Mouse (Mus musculus) ES-E14 (cell line): ENCODE measurements around the gene Synpr. TPM values are rescaled to one million over a fixed set of nuclear protein-coding genes. Genes with fewer than 3 reads are reported as not detected.

ENCODE experiments used
- DNase-seq: peaks from one replicate; pipeline ENCODE4 v3.0.0-alpha.2; 2013; ENCODE audit warnings: low read depth, low spot score
- H3K27ac ChIP-seq: 2 replicates; pipeline ENCODE4 v1.5.1; 2012; ENCODE audit warnings: low read depth, mild to moderate bottlenecking, low read length, moderate library complexity, mixed read lengths; ENCODE audit not compliant: poor library complexity, insufficient read depth, severe bottlenecking
- H3K36me3 ChIP-seq: 2 replicates; pipeline ENCODE4 v1.6.1; 2012; ENCODE audit warnings: mild to moderate bottlenecking, low read length, moderate library complexity, mixed read lengths; ENCODE audit not compliant: control insufficient read depth, poor library complexity, insufficient read depth, severe bottlenecking
- H3K4me1 ChIP-seq, 2 experiments: fragments of 150-350 bp in 1 of 2; sonication (generic) in 1 of 2; 2 replicates each; pipeline ENCODE4 v1.6.1; 2012; ENCODE audit warnings: low read length in 2 of 2, mild to moderate bottlenecking in 1 of 2, mixed read lengths in 1 of 2; ENCODE audit not compliant: control insufficient read depth in 2 of 2, insufficient read depth in 2 of 2, poor library complexity in 1 of 2
- H3K4me3 ChIP-seq, 2 experiments: fragments of 150-350 bp in 1 of 2; sonication (generic) in 1 of 2; 2 replicates each; pipeline ENCODE4 v1.5.1; 2012; ENCODE audit warnings: low read length in 2 of 2, low read depth in 1 of 2, mild to moderate bottlenecking in 1 of 2, mixed read lengths in 1 of 2; ENCODE audit not compliant: insufficient read depth in 1 of 2, poor library complexity in 1 of 2, severe bottlenecking in 1 of 2
- H3K9ac ChIP-seq: 2 replicates; pipeline ENCODE4 v1.6.1; 2012; ENCODE audit warnings: low read depth, mild to moderate bottlenecking, low read length, mixed read lengths; ENCODE audit not compliant: poor library complexity, insufficient read depth, severe bottlenecking
- H3K9me3 ChIP-seq: fragments of 150-350 bp; sonication (generic); 2 replicates; pipeline ENCODE4 v1.6.1; 2012; ENCODE audit warnings: low read depth, mild to moderate bottlenecking, low read length; ENCODE audit not compliant: control insufficient read depth, insufficient read depth
- CHD2 ChIP-seq: IDR thresholded peaks from 2 replicates; pipeline ENCODE4 v1.6.1; 2014; ENCODE audit warnings: mild to moderate bottlenecking, low read depth, low read length, inconsistent platforms
- HCFC1 ChIP-seq: IDR thresholded peaks from 2 replicates; pipeline ENCODE4 v1.6.1; 2012; ENCODE audit warnings: low read length, inconsistent platforms, borderline replicate concordance; ENCODE audit not compliant: insufficient read depth
- MAFK ChIP-seq: IDR thresholded peaks from 2 replicates; pipeline ENCODE4 v1.6.1; 2014; ENCODE audit warnings: mild to moderate bottlenecking, low read depth, low read length, inconsistent platforms; ENCODE audit not compliant: insufficient read depth
- ZC3H11A ChIP-seq: IDR thresholded peaks from 2 replicates; pipeline ENCODE4 v1.6.1; 2012; ENCODE audit warnings: low read depth, mild to moderate bottlenecking, inconsistent platforms, low read length, borderline replicate concordance
- ZNF384 ChIP-seq: IDR thresholded peaks from 2 replicates; pipeline ENCODE4 v1.6.1; 2012; ENCODE audit warnings: low read depth, low read length, inconsistent platforms
- in situ Hi-C, 2 experiments: fragments of 600-800 bp; cut with MboI; formaldehyde crosslinking; loops; one replicate each; pipeline ENCODE4 v1.15.1; 2025; ENCODE audit warnings: low sequenced_read_pairs in 2 of 2, inconsistent platforms in 1 of 2; ENCODE audit not compliant: unreplicated experiment in 2 of 2
- total RNA-seq: library from RNA; depleted of rRNA; stranded (reverse); fragments of 300-350 nt; gene quantifications from 2 replicates; pipeline ENCODE4 v1.2.3, GENCODE M21; 2012

Synpr gene
- total RNA-seq, 1 experiment, result 0.22 TPM

GRCm38 (mm10) chr14:13554631-13555030, 270.1 kb downstream of the Synpr start:
- no peak overlapping the region for H3K27ac ChIP-seq
- no peaks in the 10 kb centered on the region for H3K4me1 ChIP-seq
- H3K9me3 ChIP-seq, result no peaks in the 10 kb centered on the region
- no peak for TF ChIP-seq ZNF384
- TF ChIP-seq MAFK, result no peak
- no peak for TF ChIP-seq CHD2
- no peak for TF ChIP-seq HCFC1
- TF ChIP-seq ZC3H11A, result no peak
- H3K36me3 ChIP-seq, result no peaks in the 10 kb centered on the region
- in situ Hi-C loops, result no loop called here
- no peak for DNase-seq
- no peak overlapping the region for H3K9ac ChIP-seq
- H3K4me3 ChIP-seq, result no peak overlapping the region

DNA sequence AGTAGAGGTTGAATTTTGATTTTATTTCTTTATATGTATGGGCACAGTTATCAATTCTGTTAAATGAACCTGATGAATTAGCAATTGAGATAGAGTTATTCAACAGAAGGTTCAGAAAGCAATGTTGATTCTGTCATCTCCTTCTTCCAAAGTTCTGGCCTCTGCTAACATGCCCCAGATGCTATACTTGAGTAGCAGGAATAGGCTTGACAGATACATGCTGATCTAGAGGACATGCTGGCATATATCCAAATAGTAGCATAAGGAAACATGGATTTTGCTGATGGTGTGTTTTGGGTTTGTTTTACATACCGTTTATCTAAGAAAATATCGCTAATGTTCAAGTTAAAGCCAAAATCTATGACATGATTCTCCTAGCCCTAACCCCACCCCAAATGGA, 273.5 kb downstream of the Synpr start:
- Histone ChIP-seq H3K9me3 (no peaks in the 10 kb centered on the region), H3K27ac (no peak overlapping the region), H3K36me3 (no peaks in the 10 kb centered on the region), H3K9ac (no peak overlapping the region), H3K4me1 (no peaks in the 10 kb centered on the region), H3K4me3 (no peak overlapping the region)
- no peak for TF ChIP-seq ZNF384
- no peak for TF ChIP-seq CHD2
- TF ChIP-seq MAFK, result no peak
- no peak for TF ChIP-seq HCFC1
- TF ChIP-seq ZC3H11A, result no peak
- in situ Hi-C loops, result no loop called here
- DNase-seq, result no peak

GRCm38 (mm10) chr14:13567250-13567649, 282.7 kb downstream of the Synpr start:
- Histone ChIP-seq H3K9ac (no peak overlapping the region), H3K4me3 (no peak overlapping the region), H3K27ac (no peak overlapping the region), H3K9me3 (no peaks in the 10 kb centered on the region), H3K4me1 (no peaks in the 10 kb centered on the region), H3K36me3 (no peaks in the 10 kb centered on the region)
- in situ Hi-C loops, result no loop called here
- TF ChIP-seq HCFC1 (no peak), MAFK (no peak), ZC3H11A (no peak), ZNF384 (no peak), CHD2 (no peak)
- no peak for DNase-seq

- DNase-seq, result no peak
- H3K27ac ChIP-seq, result no peak overlapping the region
- H3K36me3 ChIP-seq, result no peaks in the 10 kb centered on the region
- no peaks in the 10 kb centered on the region for H3K4me1 ChIP-seq
- H3K9ac ChIP-seq, result no peak overlapping the region
- H3K4me3 ChIP-seq, result no peak overlapping the region
- TF ChIP-seq ZNF384, result no peak
- TF ChIP-seq HCFC1, result no peak
- no peak for TF ChIP-seq CHD2
- no peak for TF ChIP-seq ZC3H11A
- TF ChIP-seq MAFK, result no peak
- in situ Hi-C loops, result no loop called here
- no peaks in the 10 kb centered on the region for H3K9me3 ChIP-seq
Measured at GRCm38 (mm10) chr14:13567996-13568395, 283.4 kb downstream of the Synpr start.

DNA sequence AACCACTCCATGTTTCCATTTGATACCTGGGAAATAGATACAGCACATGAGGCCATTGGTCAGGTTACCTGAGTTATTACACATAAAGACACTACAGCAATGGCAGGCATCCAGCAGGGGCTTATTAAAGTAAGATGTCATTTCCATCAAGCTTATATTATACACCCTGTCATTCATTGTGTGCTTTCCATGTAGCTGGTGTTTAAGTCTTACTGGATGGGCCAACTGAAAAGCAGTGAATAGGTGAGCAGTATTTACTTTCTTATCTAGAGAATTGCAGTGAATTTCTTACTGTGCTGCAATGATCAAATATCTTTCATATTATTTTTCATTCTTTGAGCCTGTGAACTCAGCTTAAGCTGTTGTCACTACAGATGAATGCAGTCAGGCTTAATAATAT, 287.4 kb downstream of the Synpr start:
- Histone ChIP-seq H3K4me1 (no peaks in the 10 kb centered on the region), H3K9ac (no peak overlapping the region), H3K36me3 (no peaks in the 10 kb centered on the region), H3K4me3 (no peak overlapping the region), H3K27ac (no peak overlapping the region), H3K9me3 (no peaks in the 10 kb centered on the region)
- no peak for DNase-seq
- TF ChIP-seq MAFK (no peak), ZC3H11A (no peak), CHD2 (no peak), HCFC1 (no peak), ZNF384 (no peak)
- in situ Hi-C loops, result no loop called here
